In genomic region chr6:55272952-55273351, GRCm38 (mm10) we compare ENCODE assay signal across 12 mouse cellular contexts.
DNase-seq lines count a peak whose midpoint lies in the region; ATAC-seq and TF ChIP-seq lines count a peak whose summit lies in the region.
"Had no signal": no experiment of that assay in that cellular context is flagged by ENCODE, and none has a peak within 500 bp of the region (broad histone marks: within the 10 kb centered on the region; RNA-seq: fewer than 3 reads in every experiment).

No protein-coding gene starts in this region.

- H3K27me3 ChIP-seq in kidney, adult 2 months (replicated peaks; ENCODE audit: control insufficient read depth, insufficient read depth, low read length), result no peaks in the 10 kb centered on the region
- no peaks in the 10 kb centered on the region for H3K27me3 ChIP-seq in forebrain, postnatal 0 days (ENCODE audit: insufficient read depth, low read length)
- H3K27me3 ChIP-seq: embryonic facial prominence, embryonic 12.5 days had no signal

- H3K9ac ChIP-seq in forebrain, postnatal 0 days, result no peak overlapping the region
- H3K9ac ChIP-seq: embryonic facial prominence, embryonic 12.5 days had no signal

- WGBS in kidney, adult 2 months, result 90% methylated on average over 7 of the region's 7 CpGs
- 47% methylated on average over 7 of the region's 7 CpGs for WGBS in forebrain, postnatal 0 days

- no peaks in the 10 kb centered on the region for H3K9me3 ChIP-seq in forebrain, postnatal 0 days (ENCODE audit: low read length)
- H3K9me3 ChIP-seq: embryonic facial prominence, embryonic 12.5 days had no signal

- peak; percentile 51 for ATAC-seq in forebrain, postnatal 0 days

- no peak for TF ChIP-seq POLR2A in kidney, adult 2 months (IDR thresholded peaks at IDR 0.05; ENCODE audit: low read depth, low read length)

- H3K4me2 ChIP-seq in forebrain, postnatal 0 days (ENCODE audit: low read depth), result no peak overlapping the region
- H3K4me2 ChIP-seq: embryonic facial prominence, embryonic 12.5 days; liver, embryonic 11.5 days had no signal

- peak; percentile 35 for DNase-seq in adrenal gland, adult 2 months
- DNase-seq in adrenal gland, postnatal 4 days (ENCODE audit: low spot score in 2 of 2), result no peak
- peak; percentile 24 for DNase-seq in kidney, adult 2 months
- no peak for DNase-seq in kidney, postnatal 36 days
- DNase-seq in cerebellum, adult 11 months, result peak; percentile 83
- peak; percentile 31 for DNase-seq in forebrain, postnatal 0 days
- DNase-seq in embryo, embryonic 10 days (ENCODE audit: low spot score), result no peak
- no peak for DNase-seq in gastrocnemius, postnatal 14 days
- DNase-seq: right cerebral cortex, postnatal 14 days had no signal

- H3K27ac ChIP-seq in kidney, adult 2 months (ENCODE audit: insufficient read depth, low read depth, low read length), result no peak overlapping the region
- no peak overlapping the region for H3K27ac ChIP-seq in forebrain, postnatal 0 days (ENCODE audit: low read depth, low read length)
- H3K27ac ChIP-seq: embryonic facial prominence, embryonic 12.5 days; stomach, postnatal 0 days had no signal

- H3K4me3 ChIP-seq in kidney, adult 2 months (ENCODE audit: insufficient read depth, low read depth, low read length), result no peak overlapping the region
- H3K4me3 ChIP-seq in forebrain, postnatal 0 days (ENCODE audit: low read depth, low read length), result no peak overlapping the region
- H3K4me3 ChIP-seq: embryonic facial prominence, embryonic 12.5 days had no signal

- intact Hi-C loops in gastrocnemius, postnatal 14 days (cut with DNase I; ENCODE audit: low total_unique reads), result no loop called here

- peaks cover 7% of the 10 kb centered on the region for H3K4me1 ChIP-seq in kidney, adult 2 months (ENCODE audit: control insufficient read depth, insufficient read depth, low read length)
- no peaks in the 10 kb centered on the region for H3K4me1 ChIP-seq in forebrain, postnatal 0 days (ENCODE audit: insufficient read depth)

- no peak for TF ChIP-seq CTCF in kidney, adult 2 months (conservative IDR thresholded peaks at IDR 0.05; ENCODE audit: insufficient read depth, insufficient read length, low read depth, low read length)
- TF ChIP-seq CTCF in forebrain, postnatal 0 days (IDR thresholded peaks at IDR 0.05; ENCODE audit: low read depth), result no peak

- H3K36me3 ChIP-seq in kidney, adult 2 months (ENCODE audit: control insufficient read depth, insufficient read depth, low read length), result no peaks in the 10 kb centered on the region
- H3K36me3 ChIP-seq in forebrain, postnatal 0 days (ENCODE audit: insufficient read depth), result no peaks in the 10 kb centered on the region
- H3K36me3 ChIP-seq: embryonic facial prominence, embryonic 12.5 days had no signal

Comparison
In these comparisons a context has a peak if more than half of its experiments do, and no peak if none do; other contexts are left out.
1. DNase-seq: peak in adrenal gland, adult 2 months (single experiment), kidney, adult 2 months (single experiment), cerebellum, adult 11 months (single experiment) and forebrain, postnatal 0 days (single experiment); none in adrenal gland, postnatal 4 days (0 of 2), kidney, postnatal 36 days (0 of 2), embryo, embryonic 10 days (single experiment) and gastrocnemius, postnatal 14 days (single experiment).